Mouse (Mus musculus): ENCODE data around the gene Otub1. TPM values are rescaled to one million over a fixed set of nuclear protein-coding genes. Genes with fewer than 3 reads are reported as not detected.

Otub1 gene
- total RNA-seq, 2 experiments from 2014 or later, result 17.3 to 23.1 TPM

DNA sequence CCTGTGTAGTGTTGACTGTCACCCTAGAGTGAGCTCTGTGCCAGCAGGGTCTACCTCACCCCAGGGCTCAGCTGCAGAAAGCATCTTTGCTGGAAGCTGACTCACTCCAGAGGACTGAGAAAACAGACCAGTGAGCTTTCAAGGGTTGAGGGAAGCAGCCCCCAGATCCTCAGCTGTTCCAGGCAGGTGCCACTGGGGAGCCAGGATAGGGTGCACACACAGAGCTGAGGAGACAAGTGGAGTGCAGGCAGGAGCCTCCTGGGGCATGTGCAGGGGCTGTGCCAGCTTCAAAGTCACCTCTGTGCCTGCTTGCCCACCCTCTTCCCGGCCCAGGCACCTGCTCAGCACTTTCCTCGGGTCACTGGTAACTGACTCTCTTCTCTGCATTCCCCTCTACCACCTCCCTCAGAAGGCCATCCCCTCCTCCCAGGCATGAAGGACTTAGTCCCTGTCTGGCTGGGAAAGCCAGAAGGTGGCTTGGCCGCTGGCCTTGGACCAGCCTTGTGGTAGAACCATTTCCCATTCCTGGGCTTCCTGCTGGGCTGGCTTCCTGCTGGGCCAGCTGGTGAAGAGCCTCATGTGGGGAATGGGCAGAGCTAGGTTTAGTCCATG, 27.2 kb downstream of the Otub1 start:
- no peak for ATAC-seq (replicated peaks; ENCODE audit: low FRiP score, poor library complexity, severe bottlenecking)

DNA sequence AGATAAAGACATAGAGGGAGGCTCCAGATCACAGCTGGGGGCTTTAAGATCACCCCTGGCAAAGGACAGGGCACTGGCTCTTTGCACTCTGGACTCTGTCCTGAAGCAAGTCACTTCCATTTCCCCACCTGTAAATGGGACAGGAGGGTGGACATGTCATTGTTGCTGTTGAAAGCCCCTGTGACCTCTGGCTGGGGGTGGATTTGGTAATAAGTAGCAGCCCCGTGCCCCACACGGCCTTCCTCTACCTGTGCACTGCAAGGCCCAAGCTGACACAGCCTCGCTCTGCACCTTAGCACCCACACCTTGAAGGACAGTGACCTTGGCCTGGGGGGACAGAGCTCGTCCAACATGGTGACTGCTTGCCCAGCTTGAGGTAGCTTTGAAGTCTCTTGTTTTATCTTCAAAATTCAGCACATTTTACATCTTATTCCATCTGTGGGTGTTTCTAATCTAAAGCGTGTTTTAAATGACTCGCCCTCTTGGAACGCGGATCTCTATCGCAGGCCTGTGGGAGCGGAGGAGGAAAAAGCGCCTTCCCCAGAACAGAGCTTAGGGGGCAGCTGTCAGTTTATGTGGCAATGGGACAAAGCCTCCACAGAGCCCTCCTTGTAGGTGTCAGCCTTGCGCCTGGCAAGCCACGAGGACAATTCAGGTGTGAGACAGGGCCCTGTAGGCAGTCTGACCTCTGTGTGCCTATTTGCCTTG, 28.2 kb downstream of the Otub1 start:
- ATAC-seq (replicated peaks; ENCODE audit: low FRiP score, poor library complexity, severe bottlenecking), result no peak

DNA sequence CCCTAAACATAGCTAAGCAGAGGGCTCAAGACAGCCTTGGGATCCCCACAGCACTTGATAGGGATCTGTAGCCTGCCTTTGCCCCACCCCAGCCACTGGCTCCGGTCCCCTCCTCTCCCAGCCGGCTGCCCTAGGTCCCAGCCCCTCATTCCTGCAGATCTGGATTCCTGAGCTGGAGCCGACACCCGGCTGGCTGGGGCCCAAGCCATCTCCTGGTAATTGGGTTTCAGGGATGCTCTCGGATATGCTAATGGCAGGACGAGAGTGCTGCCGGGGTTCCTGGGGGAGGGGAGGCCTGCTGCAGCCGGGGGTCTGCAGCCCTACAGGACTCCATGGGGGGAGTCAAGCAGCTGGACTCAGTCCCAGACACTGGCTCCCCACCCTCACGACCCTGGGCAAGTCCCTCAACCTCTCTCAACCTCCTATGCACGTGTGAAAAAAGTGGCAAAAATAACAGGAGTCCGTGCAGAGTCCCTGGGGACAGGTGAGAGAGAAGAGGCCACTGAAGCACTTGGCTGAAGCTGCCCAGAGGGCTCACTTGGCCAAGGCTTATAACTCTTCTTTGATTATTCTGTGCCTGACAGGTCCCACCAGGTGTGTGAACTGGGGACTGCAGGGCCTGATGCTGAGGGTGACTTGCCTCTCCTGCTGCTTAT, 29.9 kb downstream of the Otub1 start:
- ATAC-seq (replicated peaks; ENCODE audit: low FRiP score, poor library complexity, severe bottlenecking), result no peak

DNA sequence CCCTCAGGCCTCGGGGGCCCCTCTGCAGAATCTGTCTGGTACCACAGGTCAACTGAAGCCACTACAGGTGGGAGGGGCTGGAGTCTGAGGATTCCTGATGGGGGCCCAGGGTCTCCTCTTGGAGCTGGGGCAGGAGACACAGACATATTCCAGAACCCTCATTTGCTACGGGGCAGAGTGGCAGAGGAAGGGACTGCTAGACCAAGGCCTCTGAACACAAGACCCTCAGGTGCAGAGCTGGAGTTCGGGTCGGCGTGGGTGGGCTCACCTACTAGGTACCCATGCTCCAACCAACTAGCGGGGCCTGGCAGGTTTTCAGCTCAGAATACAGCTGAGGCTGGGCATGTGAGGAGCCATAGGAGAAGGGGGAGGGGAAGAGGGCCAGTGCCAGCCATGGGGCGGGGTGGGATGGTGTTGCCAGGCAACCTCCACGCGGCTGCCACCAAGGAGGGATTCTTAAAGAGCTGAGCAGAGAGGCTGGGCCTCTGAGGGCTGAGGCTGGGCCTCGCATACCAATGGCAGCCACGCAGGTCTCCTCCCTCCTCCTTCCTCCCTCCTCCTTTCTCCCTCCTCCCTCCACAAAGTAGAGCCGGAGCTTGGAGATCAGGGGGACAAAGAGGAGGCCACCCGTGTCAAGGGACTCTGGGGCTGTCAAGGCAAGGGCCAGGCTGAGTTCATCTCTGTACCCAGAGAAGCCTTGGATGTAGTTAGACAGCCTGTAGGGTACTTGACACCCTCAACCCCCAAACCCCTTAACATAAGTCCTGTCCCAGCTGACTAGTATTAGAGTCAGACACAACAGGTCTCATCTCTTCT, 33.9 kb downstream of the Otub1 start:
- 0 out of 2 replicates have a peak, but pooled peaks have one; percentile 46 for ATAC-seq (replicated peaks; ENCODE audit: low FRiP score, poor library complexity, severe bottlenecking)

DNA sequence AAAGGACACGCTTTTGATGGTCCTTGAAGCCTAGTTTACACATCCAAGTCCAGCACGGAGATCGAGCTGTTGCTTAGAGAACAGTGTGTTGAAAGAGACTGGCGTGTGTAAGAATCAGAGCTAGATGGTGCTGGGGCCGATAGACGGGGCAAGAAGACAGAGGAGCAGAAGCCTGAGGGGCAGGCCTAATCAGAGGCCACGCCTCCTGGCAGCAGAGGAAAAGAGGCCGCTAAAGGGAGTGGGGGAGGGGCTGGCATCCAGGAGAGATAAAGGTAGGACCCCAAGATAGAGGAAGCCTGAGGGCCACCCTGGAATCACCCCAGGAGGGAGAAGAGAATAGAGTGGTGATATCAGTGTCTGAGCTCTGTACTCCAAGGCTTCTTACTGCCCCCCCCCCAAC, 34.7 kb downstream of the Otub1 start:
- no peak for ATAC-seq (replicated peaks; ENCODE audit: low FRiP score, poor library complexity, severe bottlenecking)

DNA sequence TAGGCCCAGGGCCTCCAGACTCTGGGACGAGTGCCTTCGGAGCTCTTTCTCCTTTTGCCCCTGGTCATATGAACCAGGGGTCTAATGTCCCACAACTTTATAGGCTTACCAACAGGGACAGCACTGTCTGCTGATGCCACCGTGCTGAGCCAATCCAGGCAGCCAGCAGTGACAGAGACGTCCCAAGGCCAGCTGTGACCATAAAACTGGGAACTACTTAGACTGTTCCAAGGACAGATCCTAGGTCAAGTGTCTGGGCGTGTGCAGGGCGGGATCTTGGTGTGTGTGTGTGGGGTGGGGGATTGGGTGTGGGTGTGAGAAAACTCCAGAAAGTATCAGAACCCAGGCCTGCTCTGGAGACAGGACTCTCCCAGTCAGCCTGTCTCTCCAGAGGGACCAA, 35.2 kb downstream of the Otub1 start:
- ATAC-seq (replicated peaks; ENCODE audit: low FRiP score, poor library complexity, severe bottlenecking), result no peak

DNA sequence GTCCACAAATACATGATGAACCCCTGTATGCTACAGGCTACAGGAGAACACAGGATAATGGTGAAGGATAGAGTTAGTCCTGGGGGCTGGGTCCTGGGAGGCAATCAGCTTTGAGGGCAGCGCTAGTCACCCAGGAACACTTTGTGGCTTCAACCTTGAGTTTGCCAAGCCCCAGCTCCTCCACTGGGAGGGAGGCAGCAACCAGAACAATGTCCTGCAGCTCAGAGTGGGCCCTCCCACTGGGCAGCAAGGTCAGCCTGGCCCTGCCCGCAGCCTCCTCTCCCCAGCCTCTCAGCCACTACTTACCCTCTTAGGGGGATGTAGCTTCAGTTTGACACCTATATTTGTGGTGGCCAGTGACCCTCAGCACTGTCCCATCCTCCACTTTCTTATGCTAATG, 37.7 kb downstream of the Otub1 start:
- no peak for ATAC-seq (replicated peaks; ENCODE audit: low FRiP score, poor library complexity, severe bottlenecking)

DNA sequence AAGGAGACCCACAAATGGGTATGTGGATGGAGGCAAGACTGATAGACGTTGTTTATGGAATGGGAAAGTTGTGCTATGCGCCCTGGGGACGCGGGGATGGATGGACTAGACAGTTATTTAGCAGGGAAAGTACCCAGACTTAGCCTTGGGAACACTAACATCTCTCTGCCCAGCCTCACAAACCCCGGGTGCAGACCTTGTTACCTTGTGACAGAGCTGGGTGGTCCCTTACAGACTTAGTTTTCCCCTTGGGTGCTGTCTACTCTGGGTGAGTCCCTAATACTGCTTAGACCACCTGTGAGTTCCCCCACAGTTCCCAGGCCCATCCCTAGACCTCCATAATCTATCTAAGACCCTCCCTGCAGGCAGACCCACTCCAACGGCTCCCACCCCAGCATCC, 39.3 kb downstream of the Otub1 start:
- no peak for ATAC-seq (replicated peaks; ENCODE audit: low FRiP score, poor library complexity, severe bottlenecking)

DNA sequence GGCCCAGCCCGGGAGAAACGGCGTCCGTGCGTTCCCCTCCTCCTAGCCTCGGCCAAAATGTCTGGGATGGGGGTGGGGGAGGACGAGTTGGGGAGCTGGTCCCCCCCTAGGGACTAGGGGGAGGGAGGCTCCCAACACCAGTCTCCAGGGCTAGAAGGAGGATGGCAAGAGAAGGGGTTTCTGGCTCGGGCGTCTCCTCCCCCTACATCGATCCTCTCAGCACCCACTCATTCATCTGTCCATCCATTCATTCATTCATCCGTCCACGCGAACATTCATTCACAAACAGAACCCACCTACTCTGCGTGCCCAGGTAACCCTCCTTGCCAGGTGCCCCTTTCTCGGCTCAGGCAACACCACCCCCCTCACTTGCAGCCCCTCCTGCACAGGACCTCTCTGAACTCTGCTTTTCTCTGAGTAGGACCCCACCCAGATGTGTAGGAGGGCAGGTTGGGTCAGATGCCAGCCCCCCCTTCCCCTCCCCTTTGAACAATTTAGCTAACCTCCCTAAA, 39.9 kb downstream of the Otub1 start:
- no peak for ATAC-seq (replicated peaks; ENCODE audit: low FRiP score, poor library complexity, severe bottlenecking)

DNA sequence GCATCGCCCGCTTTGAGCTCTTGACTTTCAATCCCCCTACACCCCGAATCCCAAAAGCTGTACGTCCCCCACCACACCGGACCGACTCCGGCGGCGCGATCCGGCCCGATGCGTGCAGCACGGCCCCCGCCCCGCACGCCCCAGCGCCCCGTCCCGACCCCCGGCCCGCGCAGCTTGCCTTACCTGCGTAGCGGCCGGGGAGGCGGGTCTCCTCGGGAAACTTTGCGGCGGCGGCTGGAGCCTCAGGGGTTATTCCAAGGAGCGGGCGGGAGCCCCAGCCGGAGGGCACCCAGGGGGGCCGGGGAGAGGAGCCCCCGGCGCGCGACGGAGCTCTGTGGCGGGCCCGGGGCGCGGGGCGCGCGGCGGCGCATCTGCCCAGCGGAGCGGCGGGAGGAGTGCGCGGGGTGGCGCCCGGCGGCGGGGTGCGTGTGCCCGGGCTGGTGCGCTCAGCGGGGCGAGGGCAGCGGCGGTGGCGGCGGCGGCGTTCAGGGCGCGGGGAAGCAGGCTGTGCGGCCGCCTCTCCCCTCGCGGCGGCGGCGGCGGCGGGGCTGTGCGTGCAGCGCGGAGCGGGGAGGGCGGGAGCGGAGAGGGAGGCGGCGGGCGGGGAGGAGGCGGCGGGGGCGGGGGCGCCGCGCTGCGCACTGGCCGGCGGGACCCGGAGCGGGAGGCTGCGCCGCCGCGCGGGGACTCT, 40.5 kb downstream of the Otub1 start:
- no peak for ATAC-seq (replicated peaks; ENCODE audit: low FRiP score, poor library complexity, severe bottlenecking)

DNA sequence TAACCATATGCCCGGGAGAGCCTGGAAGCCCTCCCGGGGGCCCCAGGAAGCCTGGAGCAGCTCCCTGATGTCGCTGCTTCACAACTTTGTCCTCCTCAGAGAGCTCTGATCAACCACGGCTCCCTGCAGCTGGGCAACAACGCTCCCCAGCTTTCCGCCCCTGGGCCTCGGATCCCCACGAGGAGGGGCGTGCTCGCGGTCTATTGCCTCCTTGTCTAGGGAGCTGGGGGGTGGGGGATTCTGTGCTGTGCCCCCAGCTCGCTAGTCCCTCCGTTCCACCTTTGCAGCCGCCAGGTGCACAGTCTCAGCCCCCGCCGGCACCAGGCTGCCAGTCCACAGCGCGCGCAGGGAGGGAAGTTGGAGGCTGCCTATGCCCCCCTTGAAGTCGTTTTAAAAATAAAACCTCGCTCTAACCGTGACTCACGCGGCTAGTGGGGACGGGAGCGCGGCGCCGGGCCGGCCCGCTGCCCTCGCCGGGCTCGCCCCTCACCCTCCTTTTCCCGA, 41.2 kb downstream of the Otub1 start:
- ATAC-seq (replicated peaks; ENCODE audit: low FRiP score, poor library complexity, severe bottlenecking), result no peak

DNA sequence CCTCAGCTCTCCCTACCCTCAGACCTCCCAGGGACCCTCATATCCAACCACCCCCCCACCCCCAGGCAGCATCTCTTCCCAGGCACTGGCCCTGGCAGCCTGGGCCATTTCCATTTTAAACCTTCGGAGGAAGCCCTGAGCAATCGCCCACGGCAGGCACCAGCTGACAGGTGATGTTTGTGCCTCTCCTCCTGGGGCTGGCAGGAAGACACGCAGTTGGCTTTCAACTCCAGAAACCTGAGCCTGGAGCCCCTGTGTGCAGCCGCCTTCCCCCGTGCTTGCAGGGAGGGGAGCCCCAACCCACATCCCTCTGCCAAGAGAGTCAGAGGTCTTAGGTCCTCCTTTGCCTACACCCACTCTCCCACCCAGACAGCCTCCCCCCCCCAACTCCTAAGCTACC, 41.9 kb downstream of the Otub1 start:
- no peak for ATAC-seq (replicated peaks; ENCODE audit: low FRiP score, poor library complexity, severe bottlenecking)

DNA sequence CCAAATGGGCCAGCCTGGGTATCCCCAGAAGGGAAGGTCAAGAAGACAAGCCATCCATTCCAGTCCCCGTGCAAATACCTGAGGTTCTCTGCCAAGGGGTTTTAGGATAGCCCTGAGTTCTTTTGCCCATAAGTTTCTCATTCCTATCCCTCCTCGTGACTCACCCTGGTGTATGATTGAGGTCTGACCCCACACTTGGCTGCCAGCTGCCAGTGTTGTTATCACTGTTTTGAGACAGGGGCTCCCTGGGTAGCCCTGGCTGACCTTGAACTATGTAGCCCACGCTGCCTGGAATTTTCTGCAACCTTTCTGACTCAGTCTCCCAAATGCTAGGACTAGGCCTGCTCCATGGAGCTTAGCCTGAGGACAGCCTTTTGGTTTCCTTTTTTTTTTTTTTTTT, 45.1 kb downstream of the Otub1 start:
- no peak for ATAC-seq (replicated peaks; ENCODE audit: low FRiP score, poor library complexity, severe bottlenecking)

DNA sequence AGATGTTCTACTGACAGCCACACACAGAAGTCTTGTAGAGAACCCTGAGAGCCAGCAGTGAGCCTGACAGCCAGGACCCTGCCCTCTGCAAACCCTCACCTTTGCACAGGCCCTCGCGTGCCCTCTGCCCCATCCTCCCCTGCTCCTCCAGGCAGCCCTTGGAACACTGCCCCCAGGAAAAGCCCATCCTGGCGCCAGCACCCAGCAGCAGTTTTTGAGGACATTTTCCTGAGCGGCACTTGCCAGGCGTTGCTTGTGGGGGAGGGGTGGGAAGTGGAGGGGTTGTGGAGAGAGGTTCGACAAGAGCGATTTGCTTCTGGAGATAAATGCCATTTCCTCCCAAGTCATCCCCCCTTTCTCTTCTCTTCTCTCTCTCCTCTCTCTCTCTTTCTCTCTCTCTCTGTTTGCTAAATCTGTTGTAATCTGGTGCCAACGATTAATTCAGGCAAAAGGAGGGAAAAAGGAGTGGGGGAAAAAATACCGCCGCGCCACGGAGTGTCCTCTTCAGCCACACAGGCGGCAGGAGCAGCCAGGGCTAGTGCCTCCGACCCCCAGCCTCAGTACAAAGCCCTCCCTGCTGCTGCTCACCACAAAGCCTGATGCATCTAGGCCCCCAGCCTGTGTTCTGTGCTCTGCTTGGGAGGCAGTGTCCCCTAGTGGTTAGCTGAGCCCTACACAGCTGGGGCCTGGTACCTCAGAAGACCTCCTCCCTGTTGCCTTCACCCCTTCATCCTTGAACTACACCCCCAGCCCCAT, 45.8 kb downstream of the Otub1 start:
- no peak for ATAC-seq (replicated peaks; ENCODE audit: low FRiP score, poor library complexity, severe bottlenecking)

DNA sequence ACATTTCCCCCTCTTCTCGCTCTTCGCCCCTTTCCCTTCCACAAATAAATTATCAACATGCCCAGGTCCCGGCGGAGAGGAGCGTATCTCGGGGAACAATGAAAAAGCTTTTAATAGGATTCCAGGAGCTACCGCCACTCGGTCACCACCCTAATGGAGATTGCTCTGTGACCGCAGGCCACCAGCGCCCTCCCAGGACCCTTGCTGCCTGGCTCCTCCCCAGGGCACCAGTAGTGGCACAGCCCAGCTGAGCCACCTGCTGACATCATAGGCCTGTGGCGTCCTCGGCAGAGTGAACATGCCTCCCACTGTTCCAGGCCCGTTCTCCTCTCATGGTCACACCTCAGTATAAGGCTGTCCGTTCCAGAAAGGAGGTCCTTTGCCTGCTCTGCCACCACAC, 48.4 kb downstream of the Otub1 start:
- no peak for ATAC-seq (replicated peaks; ENCODE audit: low FRiP score, poor library complexity, severe bottlenecking)

DNA sequence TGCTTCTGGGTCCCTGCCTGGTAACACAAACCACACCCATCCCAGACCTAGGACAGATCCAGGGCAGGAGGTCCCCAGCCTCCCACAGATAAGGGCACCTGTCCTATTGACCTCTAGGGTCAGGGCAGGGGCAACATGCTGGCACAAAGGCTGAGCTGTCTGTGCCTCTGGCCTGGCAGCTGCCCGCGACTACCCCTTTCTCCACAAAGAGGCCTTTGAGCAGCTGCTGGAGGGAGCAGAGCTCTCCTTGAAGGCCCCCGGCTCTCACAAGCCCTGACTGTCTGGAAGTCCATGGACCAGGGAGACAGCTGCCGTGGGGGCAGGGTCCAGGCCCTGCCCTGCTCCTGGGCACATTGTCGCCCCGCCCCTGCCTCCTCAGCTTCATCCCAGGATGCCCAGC, 50.9 kb downstream of the Otub1 start:
- ATAC-seq (replicated peaks; ENCODE audit: low FRiP score, poor library complexity, severe bottlenecking), result 0 out of 2 replicates have a peak, but pooled peaks have one; percentile 16

DNA sequence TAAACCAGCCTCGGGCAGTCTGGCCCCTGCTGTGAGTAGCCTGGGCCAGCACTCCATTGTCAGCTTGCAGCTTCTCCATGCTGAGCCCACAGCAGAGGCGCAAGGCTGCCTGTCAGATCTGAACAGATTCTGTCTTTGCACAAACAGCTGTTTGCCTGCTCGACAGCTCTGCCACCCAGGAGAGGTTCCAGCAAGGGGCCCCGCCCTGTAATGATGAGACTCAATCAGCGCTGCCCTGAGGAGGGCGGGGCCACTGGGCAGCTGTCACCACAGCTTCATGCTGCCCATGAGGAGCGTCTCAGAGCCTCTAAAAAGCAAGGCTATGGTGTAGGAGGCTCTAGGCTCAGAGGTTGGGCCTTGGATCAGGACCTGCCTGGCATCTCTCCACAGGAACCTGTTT, 52.9 kb downstream of the Otub1 start:
- no peak for ATAC-seq (replicated peaks; ENCODE audit: low FRiP score, poor library complexity, severe bottlenecking)

DNA sequence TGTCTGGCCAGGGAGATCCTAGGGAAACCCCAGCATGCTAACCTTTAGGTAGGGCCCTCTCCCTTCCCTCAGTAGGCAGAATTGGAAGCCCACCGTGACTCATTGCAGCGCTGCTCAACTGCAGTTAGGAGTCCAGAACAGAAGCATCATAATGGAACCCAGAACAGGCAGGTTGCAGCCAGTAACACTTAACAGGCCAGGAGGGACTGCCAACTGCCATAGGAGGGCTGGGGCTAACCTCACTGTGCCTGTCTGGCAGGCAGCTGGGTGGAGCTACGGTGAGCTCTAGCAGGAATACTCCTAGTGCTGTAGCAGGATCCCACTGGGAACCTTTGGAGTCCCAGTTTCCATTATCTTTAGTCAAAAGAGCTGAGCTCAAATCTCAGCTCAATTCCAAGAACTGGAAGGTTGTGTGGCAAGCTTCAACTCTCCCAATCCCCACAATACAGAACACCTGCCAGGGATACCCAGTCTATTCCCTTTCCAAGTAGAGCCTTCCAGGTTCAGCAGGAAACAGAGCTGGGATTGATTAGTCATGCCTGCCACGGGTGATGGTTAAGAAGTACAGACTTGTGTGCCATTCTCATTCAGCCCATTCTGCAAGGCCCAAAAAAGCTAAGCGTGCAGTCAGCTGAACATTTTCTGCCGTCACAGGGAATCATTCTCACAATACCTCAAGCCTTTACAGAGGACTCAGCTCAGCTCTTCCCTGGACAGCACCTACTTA, 54.0 kb downstream of the Otub1 start:
- no peak for ATAC-seq (replicated peaks; ENCODE audit: low FRiP score, poor library complexity, severe bottlenecking)

All from erythroblast, adult 5-6 weeks (primary cell).